Mouse (Mus musculus): Measurements from ENCODE around the gene Itga10. TPM values are rescaled to one million over a fixed set of nuclear protein-coding genes. Genes with fewer than 3 reads are reported as not detected.

Itga10 gene
- polyA plus RNA-seq, 1 experiment from 2014 or later = 0.71 TPM

DNA sequence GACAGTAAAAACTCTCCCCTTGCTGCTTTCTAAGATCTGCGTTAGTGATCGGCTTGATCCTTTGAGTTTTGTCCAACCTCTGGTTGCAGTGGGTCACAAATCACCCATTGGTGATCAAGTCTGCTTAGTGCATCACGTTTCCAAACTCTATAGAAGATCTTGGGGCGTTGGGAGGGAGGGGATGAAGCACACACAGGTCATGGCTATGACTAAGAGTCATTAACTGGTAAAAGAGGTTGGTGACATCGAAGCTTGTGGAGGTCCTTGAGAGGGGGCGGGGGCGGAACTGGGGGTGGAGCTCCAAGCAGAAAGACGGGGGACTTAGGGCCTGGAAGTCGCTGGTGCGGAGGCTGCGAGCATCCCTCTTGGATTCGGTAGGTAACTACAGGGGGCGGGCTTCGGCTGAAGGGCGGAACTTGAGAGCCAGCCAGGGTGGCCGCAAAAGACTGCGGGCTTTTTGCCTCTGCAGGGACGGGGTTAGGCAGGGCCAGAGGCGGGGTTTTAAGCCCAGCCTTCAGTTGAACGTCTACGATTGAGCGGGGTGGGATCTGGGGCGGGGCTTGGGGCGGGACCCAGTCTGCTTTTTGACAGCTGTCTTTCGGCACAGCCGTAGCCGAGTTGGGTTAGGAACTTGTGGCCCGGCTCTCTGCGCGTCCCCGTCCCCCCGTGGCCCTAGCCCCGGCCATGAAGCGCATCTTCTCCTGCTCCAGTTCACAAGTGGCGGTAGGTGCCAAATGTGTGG lies 24.5 kb downstream of the Itga10 start, which contains the start of gene Ankrd35:
Gene Ankrd35, plus strand, starts transcription at position 405 of the 742 bp plus-strand sequence.
- peak; percentile 95 for ATAC-seq
- Histone ChIP-seq H3K4me3 (replicated peaks) (peak within 1 kb of the TSS; percentile 46), H3K27me3 (peaks cover 14% of the 10 kb centered on the region), H3K9ac (replicated peaks) (peak within 1 kb of the TSS; percentile 52; the same call in 1 of the 2 replicates), H3K27ac (no peak within 1 kb of the TSS), H3K9me3 (no peaks in the 10 kb centered on the region), H3K4me2 (replicated peaks) (peak within 1 kb of the TSS; percentile 68), H3K36me3 (no peaks in the 10 kb centered on the region), H3K4me1 (replicated peaks) (peaks cover 9% of the 10 kb centered on the region; the same call in 1 of the 2 replicates)
- WGBS = 5% methylated on average over 35 of the region's 35 CpGs

DNA sequence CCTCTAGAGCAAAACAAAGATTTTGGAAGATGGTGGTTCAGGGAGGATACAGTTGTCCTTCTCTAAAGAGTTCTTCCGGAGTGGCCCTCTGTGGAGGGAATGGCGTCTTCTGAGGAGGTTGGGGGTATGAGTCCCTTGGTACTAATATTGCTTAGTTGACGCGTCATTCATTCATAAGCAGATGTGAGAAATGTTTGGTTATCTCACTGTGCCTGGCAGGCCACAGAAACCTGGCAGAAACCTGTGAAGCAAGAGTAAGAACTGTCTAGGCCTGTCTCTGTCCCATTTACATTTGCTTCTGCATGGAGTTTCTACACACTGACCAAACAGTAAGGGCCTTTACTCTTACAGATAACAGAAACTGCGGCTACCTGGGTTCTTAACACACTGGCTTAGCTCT lies 26.1 kb downstream of the Itga10 start:
- Histone ChIP-seq H3K9me3 (no peaks in the 10 kb centered on the region), H3K4me1 (replicated peaks) (peaks cover 9% of the 10 kb centered on the region; the same call in 1 of the 2 replicates), H3K27ac (no peak overlapping the region), H3K4me2 (replicated peaks) (no peak overlapping the region), H3K27me3 (peaks cover 14% of the 10 kb centered on the region), H3K9ac (replicated peaks) (no peak overlapping the region), H3K36me3 (no peaks in the 10 kb centered on the region), H3K4me3 (replicated peaks) (no peak overlapping the region)
- ATAC-seq = no peak
- WGBS = 94% methylated on average over 5 of the region's 5 CpGs

- Histone ChIP-seq H3K27me3 (peaks cover 18% of the 10 kb centered on the region), H3K27ac (no peak overlapping the region), H3K9me3 (no peaks in the 10 kb centered on the region), H3K4me1 (replicated peaks) (peaks cover 9% of the 10 kb centered on the region; the same call in 1 of the 2 replicates), H3K9ac (replicated peaks) (no peak overlapping the region), H3K4me3 (replicated peaks) (no peak overlapping the region), H3K4me2 (replicated peaks) (no peak overlapping the region), H3K36me3 (no peaks in the 10 kb centered on the region)
- WGBS = 69% methylated on average over 4 of the region's 4 CpGs
- ATAC-seq = no peak
Measured at GRCm38 (mm10) chr3:96673514-96673913, 28.1 kb downstream of the Itga10 start.

DNA sequence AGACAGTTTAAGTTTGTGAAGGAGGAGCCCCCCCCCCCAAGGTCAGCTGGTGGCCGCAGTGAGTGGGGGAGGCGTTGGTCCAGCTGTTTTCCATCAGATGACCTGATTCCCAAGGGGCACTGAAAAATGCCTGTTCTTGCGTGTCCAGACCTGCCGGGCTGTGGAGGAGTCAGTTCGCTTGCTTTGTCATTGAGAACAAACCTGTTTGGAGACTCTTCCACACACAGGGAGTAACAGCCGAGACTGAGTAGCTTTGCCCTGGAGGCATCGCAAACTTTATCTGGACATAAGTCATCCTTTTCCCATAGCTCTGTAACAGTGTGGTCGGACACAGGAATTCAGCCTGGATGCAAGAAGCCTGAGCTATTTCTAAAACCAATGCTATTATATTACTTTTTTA lies 29.1 kb downstream of the Itga10 start:
- no peak overlapping the region for H3K27ac ChIP-seq
- 70% methylated on average over 8 of the region's 8 CpGs for WGBS
- peaks cover 18% of the 10 kb centered on the region for H3K27me3 ChIP-seq
- no peak overlapping the region for H3K4me3 ChIP-seq (replicated peaks)
- no peaks in the 10 kb centered on the region for H3K9me3 ChIP-seq
- peaks cover 9% of the 10 kb centered on the region; the same call in 1 of the 2 replicates for H3K4me1 ChIP-seq (replicated peaks)
- no peak for ATAC-seq
- no peaks in the 10 kb centered on the region for H3K36me3 ChIP-seq
- H3K9ac ChIP-seq (replicated peaks) = no peak overlapping the region
- H3K4me2 ChIP-seq (replicated peaks) = no peak overlapping the region

GRCm38 (mm10) chr3:96675171-96675570 lies 29.8 kb downstream of the Itga10 start:
- Histone ChIP-seq H3K27me3 (peaks cover 18% of the 10 kb centered on the region), H3K9me3 (no peaks in the 10 kb centered on the region), H3K4me1 (replicated peaks) (peaks cover 5% of the 10 kb centered on the region), H3K4me2 (replicated peaks) (no peak overlapping the region), H3K36me3 (no peaks in the 10 kb centered on the region), H3K27ac (no peak overlapping the region), H3K9ac (replicated peaks) (no peak overlapping the region), H3K4me3 (replicated peaks) (no peak overlapping the region)
- 84% methylated on average over 3 of the region's 3 CpGs for WGBS
- no peak for ATAC-seq

GRCm38 (mm10) chr3:96675690-96676089 lies 30.3 kb downstream of the Itga10 start:
- no peak overlapping the region for H3K27ac ChIP-seq
- H3K4me3 ChIP-seq (replicated peaks) = no peak overlapping the region
- 33% methylated on average over 3 of the region's 3 CpGs for WGBS
- H3K36me3 ChIP-seq = no peaks in the 10 kb centered on the region
- peaks cover 6% of the 10 kb centered on the region; the same call in 1 of the 2 replicates for H3K4me1 ChIP-seq (replicated peaks)
- peaks cover 14% of the 10 kb centered on the region for H3K27me3 ChIP-seq
- no peaks in the 10 kb centered on the region for H3K9me3 ChIP-seq
- no peak for ATAC-seq
- H3K4me2 ChIP-seq (replicated peaks) = no peak overlapping the region
- H3K9ac ChIP-seq (replicated peaks) = no peak overlapping the region

GRCm38 (mm10) chr3:96678456-96678855 lies 33.1 kb downstream of the Itga10 start:
- Histone ChIP-seq H3K4me2 (replicated peaks) (no peak overlapping the region), H3K27me3 (0 out of 2 replicates have a peak, but pooled peaks cover 3% of the 10 kb centered on the region), H3K9ac (replicated peaks) (no peak overlapping the region), H3K36me3 (no peaks in the 10 kb centered on the region), H3K4me1 (replicated peaks) (peaks cover 6% of the 10 kb centered on the region; the same call in 1 of the 2 replicates), H3K27ac (no peak overlapping the region), H3K9me3 (no peaks in the 10 kb centered on the region), H3K4me3 (replicated peaks) (no peak overlapping the region)
- no peak for ATAC-seq
- WGBS = 63% methylated on average over 7 of the region's 7 CpGs

DNA sequence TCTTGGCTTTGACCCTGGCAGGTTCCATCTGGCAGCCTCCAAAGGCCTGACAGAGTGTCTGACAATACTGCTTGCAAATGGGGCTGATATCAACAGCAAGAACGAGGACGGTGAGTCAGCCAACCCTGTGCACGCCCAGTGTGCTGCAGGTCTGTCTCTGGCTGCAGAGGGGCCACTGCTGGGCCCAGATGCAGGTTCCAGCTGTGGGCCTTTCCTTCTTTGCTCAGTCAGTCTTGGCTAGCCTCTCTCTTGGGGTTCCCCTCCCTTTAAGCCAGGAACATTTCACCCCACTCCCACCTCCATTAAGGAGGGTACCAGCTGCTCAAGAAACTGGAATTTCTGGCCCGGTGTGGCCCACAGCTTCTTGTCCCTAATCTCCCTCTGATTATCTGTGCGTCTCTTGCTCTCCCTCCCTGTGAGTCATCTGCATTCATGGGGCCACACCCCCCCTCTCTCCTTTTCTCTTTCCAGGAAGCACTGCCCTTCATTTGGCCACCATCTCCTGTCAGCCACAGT lies 33.8 kb downstream of the Itga10 start:
- Histone ChIP-seq H3K4me1 (replicated peaks) (peaks cover 6% of the 10 kb centered on the region; the same call in 1 of the 2 replicates), H3K9ac (replicated peaks) (no peak overlapping the region), H3K9me3 (no peaks in the 10 kb centered on the region), H3K27me3 (peaks cover 9% of the 10 kb centered on the region), H3K4me3 (replicated peaks) (no peak overlapping the region), H3K27ac (no peak overlapping the region), H3K4me2 (replicated peaks) (no peak overlapping the region), H3K36me3 (no peaks in the 10 kb centered on the region)
- WGBS = 17% methylated on average over 5 of the region's 5 CpGs
- no peak for ATAC-seq

DNA sequence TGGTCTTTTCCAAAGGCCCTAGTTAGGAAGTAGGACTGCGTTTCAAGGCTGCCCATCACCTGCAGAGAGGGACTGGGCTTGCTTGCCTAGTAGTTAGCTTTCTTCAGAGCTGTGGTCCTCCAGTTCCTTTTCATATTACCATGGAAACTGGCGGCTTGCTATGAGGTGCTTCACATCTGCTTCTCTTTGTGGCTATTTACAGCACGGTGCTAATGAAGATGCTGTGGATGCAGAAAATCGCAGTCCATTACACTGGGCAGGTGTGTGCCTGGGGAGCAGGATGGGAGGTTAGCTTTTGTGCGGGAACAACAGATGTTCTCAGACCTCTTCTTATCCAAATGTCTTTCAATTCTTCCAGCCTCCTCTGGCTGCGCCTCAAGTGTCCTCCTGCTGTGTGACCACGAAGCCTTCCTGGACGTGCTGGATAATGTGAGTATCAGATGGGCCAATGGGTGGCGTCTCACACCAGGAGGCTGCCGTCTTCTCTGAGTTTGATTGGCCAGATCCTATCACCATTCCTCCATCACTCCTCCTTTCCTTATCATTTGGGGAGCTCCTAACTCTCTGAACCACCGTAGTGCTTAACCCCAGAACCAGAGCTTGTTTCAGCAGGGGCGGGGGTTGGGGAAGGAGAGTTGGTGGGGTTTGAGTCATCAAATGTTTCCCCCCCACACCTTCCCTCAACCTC lies 35.0 kb downstream of the Itga10 start:
- no peaks in the 10 kb centered on the region for H3K36me3 ChIP-seq
- no peak overlapping the region for H3K27ac ChIP-seq
- no peaks in the 10 kb centered on the region for H3K9me3 ChIP-seq
- ATAC-seq = peak; percentile 48; the same call in 1 of the 2 replicates
- peaks cover 6% of the 10 kb centered on the region; the same call in 1 of the 2 replicates for H3K4me1 ChIP-seq (replicated peaks)
- H3K4me3 ChIP-seq (replicated peaks) = no peak overlapping the region
- H3K4me2 ChIP-seq (replicated peaks) = no peak overlapping the region
- WGBS = 20% methylated on average over 12 of the region's 12 CpGs
- H3K9ac ChIP-seq (replicated peaks) = no peak overlapping the region
- peaks cover 18% of the 10 kb centered on the region for H3K27me3 ChIP-seq

GRCm38 (mm10) chr3:96683496-96683895 lies 38.1 kb downstream of the Itga10 start:
- peaks cover 21% of the 10 kb centered on the region for H3K27me3 ChIP-seq
- H3K9me3 ChIP-seq = no peaks in the 10 kb centered on the region
- no peak overlapping the region for H3K4me3 ChIP-seq (replicated peaks)
- H3K36me3 ChIP-seq = no peaks in the 10 kb centered on the region
- no peak overlapping the region for H3K27ac ChIP-seq
- WGBS = 86% methylated on average over 3 of the region's 3 CpGs
- no peak overlapping the region for H3K9ac ChIP-seq (replicated peaks)
- H3K4me1 ChIP-seq (replicated peaks) = peaks cover 6% of the 10 kb centered on the region; the same call in 1 of the 2 replicates
- H3K4me2 ChIP-seq (replicated peaks) = no peak overlapping the region
- ATAC-seq = no peak

- no peak overlapping the region for H3K9ac ChIP-seq (replicated peaks)
- no peak for ATAC-seq
- H3K4me1 ChIP-seq (replicated peaks) = peaks cover 7% of the 10 kb centered on the region
- H3K4me2 ChIP-seq (replicated peaks) = peak overlapping the region; percentile 47
- no peak overlapping the region for H3K27ac ChIP-seq
- no peaks in the 10 kb centered on the region for H3K36me3 ChIP-seq
- WGBS = 65% methylated on average over 17 of the region's 17 CpGs
- H3K4me3 ChIP-seq (replicated peaks) = peak overlapping the region; percentile 19; the same call in 1 of the 2 replicates
- H3K27me3 ChIP-seq = peaks cover 22% of the 10 kb centered on the region
- no peaks in the 10 kb centered on the region for H3K9me3 ChIP-seq
Measured at GRCm38 (mm10) chr3:96684151-96684821, 38.9 kb downstream of the Itga10 start.

Data from midbrain, embryonic 13.5 days (tissue).